Mouse (Mus musculus): Measurements from ENCODE around the gene Slc25a13. TPM values are rescaled to one million over a fixed set of nuclear protein-coding genes. Genes with fewer than 3 reads are reported as not detected.

Gene Slc25a13
- polyA plus RNA-seq, 1 experiment from 2014 or later = 7.8 TPM

DNA sequence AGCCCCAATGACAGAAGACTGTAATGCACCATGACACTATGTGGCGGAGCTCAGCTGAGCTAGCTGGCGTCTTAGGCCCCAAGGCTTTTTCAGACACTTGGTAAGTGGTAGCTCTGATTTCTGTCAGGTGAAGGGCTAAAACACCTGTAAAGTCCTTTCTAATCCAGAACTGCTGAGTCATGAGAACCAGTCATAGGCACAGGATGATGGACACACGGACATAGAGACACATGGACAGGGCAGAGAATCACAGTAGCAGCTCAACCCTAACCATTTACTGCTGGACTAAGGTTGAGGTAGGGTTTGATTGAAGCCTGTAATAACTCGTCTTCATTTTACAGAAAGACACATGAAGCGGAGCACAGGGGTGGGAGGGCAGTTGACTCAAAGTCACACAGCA is 95.1 kb downstream of the Slc25a13 start:
- Histone ChIP-seq H3K9ac (no peak overlapping the region), H3K4me1 (replicated peaks) (no peaks in the 10 kb centered on the region), H3K27ac (no peak overlapping the region), H3K36me3 (no peaks in the 10 kb centered on the region), H3K9me3 (no peaks in the 10 kb centered on the region), H3K27me3 (no peaks in the 10 kb centered on the region), H3K4me2 (no peak overlapping the region), H3K4me3 (no peak overlapping the region)
- no peak for ATAC-seq (ENCODE audit: low FRiP score)
- 90% methylated on average over 5 of the region's 5 CpGs for WGBS

DNA sequence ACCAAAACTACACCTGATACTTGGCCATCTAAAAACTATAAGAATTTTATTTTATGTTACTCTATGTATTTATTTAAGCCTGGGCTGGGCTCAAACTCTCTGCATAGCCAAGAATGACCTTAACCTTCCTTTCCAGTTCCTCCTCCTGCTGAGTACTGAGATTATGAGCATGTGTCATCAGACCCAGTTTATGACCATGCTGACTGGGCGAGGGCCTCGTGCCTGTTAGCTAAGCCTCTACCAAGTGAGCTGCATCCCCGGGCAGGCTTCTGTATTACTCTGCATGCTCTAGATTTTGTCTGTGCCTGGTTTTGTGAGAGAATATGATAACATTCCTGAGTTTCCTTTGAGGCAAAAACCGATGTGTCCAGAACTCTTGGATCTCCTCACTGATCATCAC is 96.1 kb downstream of the Slc25a13 start:
- ATAC-seq (ENCODE audit: low FRiP score) = no peak
- WGBS = 90% methylated on average over 4 of the region's 4 CpGs
- H3K4me1 ChIP-seq (replicated peaks) = no peaks in the 10 kb centered on the region
- no peaks in the 10 kb centered on the region for H3K9me3 ChIP-seq
- H3K36me3 ChIP-seq = no peaks in the 10 kb centered on the region
- H3K4me2 ChIP-seq = no peak overlapping the region
- no peaks in the 10 kb centered on the region for H3K27me3 ChIP-seq
- no peak overlapping the region for H3K27ac ChIP-seq
- H3K4me3 ChIP-seq = no peak overlapping the region
- no peak overlapping the region for H3K9ac ChIP-seq

DNA sequence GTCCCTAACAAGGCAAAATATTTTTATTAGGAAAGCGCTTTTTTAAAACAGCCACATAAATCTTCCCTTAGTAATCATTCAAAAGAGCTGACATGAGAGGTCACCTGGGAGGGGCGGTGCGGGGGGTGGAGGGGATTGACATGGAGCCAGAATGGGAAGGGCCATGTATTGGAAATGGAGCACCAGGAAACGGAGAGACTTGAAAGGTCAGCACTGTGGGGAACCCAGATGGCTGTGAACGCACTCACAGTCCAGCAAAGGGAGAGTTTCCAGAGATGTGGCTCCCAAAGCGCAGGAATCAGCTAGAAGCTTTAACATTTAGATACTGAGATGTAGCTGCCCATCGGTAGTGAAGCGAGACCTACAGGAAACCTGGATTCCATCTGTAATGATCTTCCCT is 101.2 kb downstream of the Slc25a13 start:
- Histone ChIP-seq H3K27ac (no peak overlapping the region), H3K36me3 (no peaks in the 10 kb centered on the region), H3K27me3 (no peaks in the 10 kb centered on the region), H3K9me3 (no peaks in the 10 kb centered on the region), H3K4me3 (no peak overlapping the region), H3K9ac (no peak overlapping the region), H3K4me1 (replicated peaks) (no peaks in the 10 kb centered on the region), H3K4me2 (no peak overlapping the region)
- no peak for ATAC-seq (ENCODE audit: low FRiP score)
- 78% methylated on average over 8 of the region's 8 CpGs for WGBS

DNA sequence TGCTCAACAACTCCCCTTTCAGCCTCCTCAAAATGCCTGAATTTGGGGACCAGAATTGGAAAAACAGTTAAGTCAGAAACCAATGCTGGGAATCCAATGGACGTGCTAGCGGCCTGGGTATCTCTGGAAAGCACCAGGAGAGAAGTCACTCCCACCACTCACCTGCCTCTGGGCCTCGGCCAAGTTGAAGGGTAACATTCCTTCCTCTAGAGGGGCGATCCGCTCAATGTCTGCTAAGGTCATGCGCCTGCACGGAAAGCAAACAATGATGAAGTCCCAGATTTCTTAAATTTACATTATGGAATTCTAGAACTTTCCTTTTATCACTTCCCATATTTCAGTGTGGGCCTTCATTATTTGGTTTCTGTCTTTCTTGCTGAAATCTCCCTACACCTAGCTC is 103.2 kb downstream of the Slc25a13 start:
- no peak for ATAC-seq (ENCODE audit: low FRiP score)
- 91% methylated on average over 7 of the region's 7 CpGs for WGBS
- Histone ChIP-seq H3K4me3 (no peak overlapping the region), H3K4me2 (no peak overlapping the region), H3K9me3 (no peaks in the 10 kb centered on the region), H3K36me3 (no peaks in the 10 kb centered on the region), H3K27me3 (no peaks in the 10 kb centered on the region), H3K9ac (no peak overlapping the region), H3K27ac (no peak overlapping the region), H3K4me1 (replicated peaks) (no peaks in the 10 kb centered on the region)

DNA sequence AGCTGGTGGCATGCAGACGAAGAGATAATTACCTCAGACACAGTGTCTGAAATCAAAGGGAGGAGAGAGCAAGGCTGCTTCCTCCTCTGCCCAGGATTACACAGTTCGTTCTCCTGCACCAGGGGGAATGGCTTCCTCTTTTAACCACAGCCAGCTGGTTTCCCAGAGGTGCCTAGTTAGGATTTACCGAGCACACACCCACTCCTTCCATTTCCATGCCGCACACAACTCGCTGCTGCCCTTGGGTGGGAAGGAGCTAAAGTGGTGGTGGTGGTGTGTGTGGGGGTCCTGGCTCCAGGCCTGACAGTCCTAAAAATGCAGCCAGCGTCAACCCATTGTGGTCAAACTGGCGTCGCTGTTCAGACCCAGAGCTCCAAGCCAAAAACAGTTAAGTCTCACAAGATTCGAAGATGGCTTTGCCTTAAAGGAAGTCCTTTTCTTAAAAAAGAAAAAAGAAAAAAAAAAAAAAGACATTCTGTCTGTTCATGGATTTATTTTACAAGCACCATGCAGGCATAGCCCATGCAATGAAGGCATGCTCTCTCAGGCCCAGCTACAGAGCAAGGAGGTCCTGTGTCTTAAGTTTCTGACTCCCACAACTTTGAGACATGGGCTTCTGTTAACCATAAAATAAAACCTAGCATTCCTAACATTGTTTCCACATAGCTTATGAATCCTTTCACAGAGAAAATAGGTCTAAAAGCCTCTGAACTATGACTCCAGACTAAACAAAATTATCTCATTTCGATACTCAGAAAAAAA is 104.0 kb downstream of the Slc25a13 start:
- no peak for ATAC-seq (ENCODE audit: low FRiP score)
- Histone ChIP-seq H3K4me3 (no peak overlapping the region), H3K36me3 (no peaks in the 10 kb centered on the region), H3K9me3 (no peaks in the 10 kb centered on the region), H3K9ac (no peak overlapping the region), H3K4me2 (no peak overlapping the region), H3K27me3 (no peaks in the 10 kb centered on the region), H3K27ac (no peak overlapping the region), H3K4me1 (replicated peaks) (no peaks in the 10 kb centered on the region)
- 76% methylated on average over 10 of the region's 10 CpGs for WGBS

DNA sequence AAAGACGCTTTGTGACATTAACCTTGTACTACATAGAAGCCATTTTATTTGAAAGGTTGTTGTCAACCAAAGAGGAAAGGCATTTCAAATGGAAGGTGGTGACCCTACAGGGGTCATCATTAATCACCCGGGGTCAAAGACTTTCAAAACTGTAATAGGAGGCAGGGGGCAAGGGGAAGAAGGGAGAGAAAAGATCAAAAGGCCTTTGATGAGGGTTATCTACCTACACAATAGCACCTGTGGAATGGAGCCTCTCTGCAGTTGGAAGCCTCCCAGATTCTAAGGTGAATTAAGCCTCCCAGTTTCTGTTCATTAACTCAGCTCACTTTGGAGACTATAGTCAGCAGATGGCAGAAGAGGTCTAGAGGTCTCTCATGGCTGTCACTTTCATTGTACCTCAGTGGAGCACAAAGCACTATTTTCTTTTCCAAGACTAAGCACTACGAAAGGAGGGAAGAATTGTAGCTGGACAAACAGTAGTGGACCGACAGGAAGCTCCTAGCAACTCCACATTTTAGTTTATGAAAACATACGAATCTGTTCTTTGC is 109.5 kb downstream of the Slc25a13 start:
- ATAC-seq (ENCODE audit: low FRiP score) = no peak
- WGBS = 41% methylated on average over 5 of the region's 5 CpGs

DNA sequence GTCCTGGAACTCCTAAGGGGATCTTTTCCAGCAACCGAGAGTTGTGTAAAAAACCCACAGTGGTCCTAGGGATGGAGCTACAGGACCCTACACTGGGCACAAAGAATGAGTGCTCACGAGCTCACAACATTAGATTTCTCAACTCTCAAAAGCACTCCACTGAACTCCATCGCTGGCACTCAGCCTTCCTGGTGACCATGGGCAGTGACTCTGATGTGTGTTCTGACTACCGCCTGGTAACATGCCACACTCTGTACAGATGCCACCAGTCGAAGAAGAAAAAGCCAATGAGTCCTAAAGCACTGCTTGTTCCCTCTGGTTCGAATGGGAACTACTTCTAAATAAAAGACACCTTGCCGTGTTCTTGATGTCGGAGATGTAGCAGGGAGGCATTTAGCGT is 111.4 kb downstream of the Slc25a13 start:
- 83% methylated on average over 9 of the region's 9 CpGs for WGBS
- H3K27ac ChIP-seq = no peak overlapping the region

More for the DNA sequence above, 109.5 kb downstream of the Slc25a13 start:
- Histone ChIP-seq H3K4me1 (replicated peaks) (no peaks in the 10 kb centered on the region), H3K4me2 (no peak overlapping the region), H3K9ac (no peak overlapping the region), H3K27ac (no peak overlapping the region), H3K36me3 (no peaks in the 10 kb centered on the region), H3K4me3 (no peak overlapping the region), H3K9me3 (no peaks in the 10 kb centered on the region), H3K27me3 (no peaks in the 10 kb centered on the region)

DNA sequence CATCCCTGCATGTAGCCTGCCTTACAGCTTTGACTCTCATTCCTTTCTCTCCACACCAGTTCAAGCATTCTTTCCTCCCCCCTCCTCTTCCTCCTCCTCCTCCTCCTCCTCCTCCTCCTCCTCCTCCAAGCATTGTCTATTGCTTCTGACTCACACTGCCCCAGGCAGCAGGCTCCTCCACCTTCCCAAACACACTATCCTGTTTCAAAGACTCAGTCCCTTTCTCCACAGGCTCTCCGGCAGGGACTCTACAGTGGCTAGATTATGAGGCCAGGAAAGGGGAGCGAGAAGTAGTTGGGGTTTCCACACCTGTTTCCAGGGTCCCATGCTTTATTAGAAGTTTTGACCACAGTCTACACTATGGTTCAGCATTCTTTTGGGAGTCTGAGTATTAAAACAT is 113.5 kb downstream of the Slc25a13 start:
- 54% methylated on average over 2 of the region's 2 CpGs for WGBS
- Histone ChIP-seq H3K9me3 (no peaks in the 10 kb centered on the region), H3K27me3 (no peaks in the 10 kb centered on the region), H3K4me1 (replicated peaks) (no peaks in the 10 kb centered on the region), H3K4me2 (no peak overlapping the region), H3K9ac (no peak overlapping the region), H3K27ac (no peak overlapping the region), H3K4me3 (no peak overlapping the region), H3K36me3 (no peaks in the 10 kb centered on the region)
- no peak for ATAC-seq (ENCODE audit: low FRiP score)

More for the DNA sequence above, 111.4 kb downstream of the Slc25a13 start:
- Histone ChIP-seq H3K9ac (no peak overlapping the region), H3K4me1 (replicated peaks) (no peaks in the 10 kb centered on the region), H3K9me3 (no peaks in the 10 kb centered on the region), H3K4me3 (no peak overlapping the region), H3K27me3 (no peaks in the 10 kb centered on the region), H3K36me3 (no peaks in the 10 kb centered on the region), H3K4me2 (no peak overlapping the region)
- no peak for ATAC-seq (ENCODE audit: low FRiP score)

DNA sequence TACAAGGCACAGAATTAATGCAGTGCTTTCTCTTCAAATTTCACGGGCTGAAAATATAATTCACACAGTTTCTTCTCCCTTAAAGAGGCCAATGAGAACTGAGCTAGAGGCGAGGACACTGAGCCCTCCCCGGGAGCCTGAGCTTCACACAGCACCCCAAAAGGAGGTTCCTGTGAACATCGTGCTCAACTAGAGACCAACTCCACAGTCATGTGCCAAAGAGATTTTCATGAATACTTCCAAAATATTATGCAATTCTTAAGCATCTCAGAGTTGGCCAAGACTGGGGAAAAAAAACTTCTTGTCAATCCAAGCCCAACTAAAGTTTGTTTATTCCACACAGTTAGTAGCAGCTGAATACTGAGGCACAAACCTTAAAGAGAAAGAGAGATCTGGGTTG is 115.4 kb downstream of the Slc25a13 start:
- Histone ChIP-seq H3K9ac (no peak overlapping the region), H3K4me2 (no peak overlapping the region), H3K4me1 (replicated peaks) (no peaks in the 10 kb centered on the region), H3K9me3 (no peaks in the 10 kb centered on the region), H3K4me3 (no peak overlapping the region), H3K27me3 (no peaks in the 10 kb centered on the region), H3K27ac (no peak overlapping the region), H3K36me3 (no peaks in the 10 kb centered on the region)
- WGBS = 76% methylated on average over 4 of the region's 4 CpGs
- ATAC-seq (ENCODE audit: low FRiP score) = no peak

DNA sequence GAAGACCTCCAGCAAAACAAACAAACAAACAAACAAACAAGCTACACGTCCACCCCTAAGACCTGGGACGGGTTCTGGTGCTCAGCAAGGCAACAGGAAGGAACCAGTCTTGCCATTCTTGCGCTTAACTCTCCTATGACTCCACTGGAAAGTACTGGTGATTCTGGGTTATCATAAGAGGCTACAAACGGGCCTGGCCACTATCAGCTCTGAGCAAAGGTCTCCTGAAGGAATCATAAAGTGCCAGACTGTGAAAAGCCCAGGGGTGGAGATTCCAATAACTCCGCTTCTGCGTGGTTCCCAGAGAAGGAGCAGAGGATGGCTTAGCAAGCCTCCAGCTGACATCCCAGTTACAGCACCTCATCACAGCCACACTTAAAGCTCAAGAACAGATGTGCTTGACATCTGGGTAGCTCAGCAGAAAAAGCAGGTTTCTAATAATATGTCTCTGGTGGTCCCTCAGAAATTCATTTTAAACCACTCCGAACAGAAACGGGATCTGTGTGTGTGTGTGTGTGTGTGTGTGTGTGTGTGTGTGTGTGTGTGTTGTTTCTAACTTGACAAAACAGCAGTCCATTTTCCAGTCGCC is 116.0 kb downstream of the Slc25a13 start:
- Histone ChIP-seq H3K27me3 (no peaks in the 10 kb centered on the region), H3K9me3 (no peaks in the 10 kb centered on the region), H3K4me3 (no peak overlapping the region), H3K36me3 (no peaks in the 10 kb centered on the region), H3K4me2 (no peak overlapping the region), H3K9ac (no peak overlapping the region), H3K4me1 (replicated peaks) (no peaks in the 10 kb centered on the region), H3K27ac (no peak overlapping the region)
- no peak for ATAC-seq (ENCODE audit: low FRiP score)
- WGBS = 78% methylated on average over 9 of the region's 9 CpGs

DNA sequence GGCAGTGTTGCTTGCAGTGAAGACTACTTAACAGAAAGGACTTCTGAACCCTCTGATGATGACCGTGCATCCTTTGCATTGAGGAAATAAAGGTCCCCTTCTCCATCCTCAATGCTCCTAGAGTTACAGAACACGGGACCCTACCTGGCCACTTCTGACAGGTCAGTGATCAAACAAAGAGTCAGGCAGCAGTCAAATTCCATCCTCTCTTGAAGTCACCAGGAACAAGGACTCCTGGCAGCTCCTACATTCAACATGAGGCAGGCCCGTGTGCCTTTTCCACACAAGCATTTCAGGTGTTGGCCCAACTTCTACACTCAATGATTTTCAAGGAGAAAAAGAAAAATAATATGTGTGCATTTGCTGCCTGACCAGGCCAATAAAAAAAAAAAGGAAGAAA is 123.0 kb downstream of the Slc25a13 start:
- no peak overlapping the region for H3K9ac ChIP-seq
- H3K36me3 ChIP-seq = no peaks in the 10 kb centered on the region
- no peaks in the 10 kb centered on the region for H3K9me3 ChIP-seq
- no peaks in the 10 kb centered on the region for H3K27me3 ChIP-seq
- H3K4me2 ChIP-seq = no peak overlapping the region
- 88% methylated on average over 3 of the region's 3 CpGs for WGBS
- no peak for ATAC-seq (ENCODE audit: low FRiP score)
- H3K4me1 ChIP-seq (replicated peaks) = 0 out of 2 replicates have a peak, but pooled peaks cover 3% of the 10 kb centered on the region
- H3K4me3 ChIP-seq = no peak overlapping the region
- H3K27ac ChIP-seq = no peak overlapping the region

DNA sequence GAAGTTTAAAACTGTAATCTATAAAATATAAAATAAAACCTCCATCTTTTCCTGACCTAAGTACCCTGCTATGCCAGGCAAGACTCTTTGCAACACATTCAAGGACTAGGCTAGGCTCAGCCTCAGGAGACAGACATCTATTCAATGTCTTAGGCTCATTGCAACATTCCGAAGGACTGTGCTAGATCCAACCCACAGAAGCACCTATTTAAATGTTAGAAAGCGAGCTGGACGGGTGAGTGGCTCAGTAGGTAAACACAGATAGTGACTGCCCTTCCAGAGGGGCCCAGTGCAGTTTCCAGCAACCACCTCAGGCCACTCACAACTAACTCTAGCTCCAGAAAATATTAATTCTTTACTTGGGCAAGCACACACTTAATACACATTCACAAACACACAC is 123.5 kb downstream of the Slc25a13 start:
- WGBS = 60% methylated on average over 3 of the region's 3 CpGs
- H3K9ac ChIP-seq = no peak overlapping the region
- H3K27me3 ChIP-seq = no peaks in the 10 kb centered on the region
- 0 out of 2 replicates have a peak, but pooled peaks cover 3% of the 10 kb centered on the region for H3K4me1 ChIP-seq (replicated peaks)
- no peaks in the 10 kb centered on the region for H3K36me3 ChIP-seq
- no peak overlapping the region for H3K4me2 ChIP-seq
- no peak overlapping the region for H3K4me3 ChIP-seq
- no peak overlapping the region for H3K27ac ChIP-seq
- no peak for ATAC-seq (ENCODE audit: low FRiP score)
- no peaks in the 10 kb centered on the region for H3K9me3 ChIP-seq

DNA sequence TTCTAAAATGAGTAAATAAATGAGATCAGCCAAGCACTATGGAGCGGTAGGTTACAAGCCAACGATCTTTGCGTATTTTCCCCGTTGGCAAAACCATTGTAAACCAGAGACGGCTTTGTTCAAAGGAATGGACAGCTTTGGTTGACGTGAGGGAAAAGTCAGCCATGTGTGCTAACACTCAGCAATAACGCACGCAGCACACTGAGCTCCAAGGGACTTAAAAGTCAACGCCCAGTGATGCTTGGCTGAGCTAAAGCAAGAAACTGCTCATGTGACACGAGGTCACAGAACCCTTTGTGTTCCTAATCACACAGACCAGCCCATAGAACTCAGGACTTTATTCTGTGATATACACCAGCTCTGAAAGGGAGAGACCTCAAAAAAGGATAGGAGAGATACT is 124.5 kb downstream of the Slc25a13 start:
- 17% methylated on average over 10 of the region's 10 CpGs for WGBS
- Histone ChIP-seq H3K4me3 (no peak overlapping the region), H3K36me3 (no peaks in the 10 kb centered on the region), H3K27ac (no peak overlapping the region), H3K9me3 (no peaks in the 10 kb centered on the region), H3K4me1 (replicated peaks) (0 out of 2 replicates have a peak, but pooled peaks cover 3% of the 10 kb centered on the region), H3K4me2 (no peak overlapping the region), H3K9ac (no peak overlapping the region), H3K27me3 (no peaks in the 10 kb centered on the region)
- no peak for ATAC-seq (ENCODE audit: low FRiP score)
